Mouse (Mus musculus) heart, postnatal 4 days (tissue): ENCODE data around the gene Edn2. TPM values are rescaled to one million over a fixed set of nuclear protein-coding genes. Genes with fewer than 3 reads are reported as not detected.

Source experiments
- DNase-seq: peaks from one replicate; pipeline ENCODE4 v3.0.0; 2021
- total RNA-seq, 2 experiments: library from RNA; stranded (reverse); gene quantifications; 2 replicates each; pipeline ENCODE4 v1.2.3; 2021

Edn2 gene
- total RNA-seq, 2 experiments from 2014 or later = not detected

GRCm38 (mm10) chr4:120206471-120206891 lies 45.5 kb downstream of the Edn2 start:
- no peak for DNase-seq

GRCm38 (mm10) chr4:120212080-120212479 lies 51.1 kb downstream of the Edn2 start:
- DNase-seq = no peak

GRCm38 (mm10) chr4:120212812-120213211 lies 51.8 kb downstream of the Edn2 start:
- DNase-seq = no peak

GRCm38 (mm10) chr4:120215915-120216591 lies 55.0 kb downstream of the Edn2 start:
- peak; percentile 71 for DNase-seq

GRCm38 (mm10) chr4:120216883-120217282 lies 55.9 kb downstream of the Edn2 start:
- no peak for DNase-seq

Other genes starting within 250 kb of the Edn2 start
- gene AL607142.1, start 96.2 kb upstream of the Edn2 start, total RNA-seq = not detected
- 1 to 10 TPM; 6.1 to 8.3 TPM for gene Foxo6, start 126.1 kb downstream of the Edn2 start, total RNA-seq
- gene Scmh1, start 244.1 kb downstream of the Edn2 start, total RNA-seq = 100 to 1,000 TPM; 104 to 106 TPM